Mouse (Mus musculus) liver, adult 2 months (tissue): Measurements from ENCODE around the gene Tmem82.

Experiments used
- CTCF ChIP-seq: fragments of 200-500 bp; IDR thresholded peaks from 2 replicates; pipeline ENCODE4 v1.5.1; 2011; ENCODE audit warnings: low read depth, low read length, control low read depth
- POLR2A ChIP-seq: fragments of 200-500 bp; IDR thresholded peaks from 2 replicates; pipeline ENCODE4 v1.6.1; 2011; ENCODE audit warnings: low read length, control low read depth; ENCODE audit not compliant: insufficient read depth; ENCODE audit errors: extremely low read depth

DNA sequence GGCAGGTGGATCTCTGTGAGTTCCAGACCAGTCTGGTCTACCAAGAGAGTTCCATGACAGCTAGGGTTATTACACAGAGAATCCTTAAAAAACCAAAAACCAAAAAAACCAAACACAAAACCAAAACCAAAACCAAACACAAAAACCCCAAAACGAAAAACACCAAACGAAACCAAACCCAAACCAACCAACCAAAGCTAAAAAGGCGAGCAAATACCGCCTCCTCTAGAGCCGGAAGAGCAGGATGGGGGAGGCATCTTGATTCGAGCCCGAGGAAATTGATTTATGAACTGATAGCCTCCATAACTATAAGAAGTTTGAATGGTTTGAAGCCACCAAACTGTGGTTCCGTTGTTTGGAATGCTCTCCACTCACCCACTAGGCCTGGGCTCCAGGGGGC lies 34.5 kb downstream of the Tmem82 start:
- no peak for TF ChIP-seq CTCF
- TF ChIP-seq POLR2A = no peak
